Mouse (Mus musculus): ENCODE measurements around the gene Cygb. TPM values are rescaled to one million over a fixed set of nuclear protein-coding genes. Genes with fewer than 3 reads are reported as not detected.
"Not testable (repeated sequence)": the region's sequence is repeated elsewhere in the genome, so short reads cannot be mapped to it uniquely, and the experiment has no call there.

The Cygb gene
- polyA plus RNA-seq, 1 experiment from 2014 or later: 12.3 TPM

GRCm38 (mm10) chr11:116615735-116616437, 38.2 kb downstream of the Cygb start:
- 0 out of 2 replicates have a peak overlapping the region, but pooled peaks have one; percentile 11 for H3K4me2 ChIP-seq (ENCODE audit: low read depth, low read length)
- H3K27ac ChIP-seq (ENCODE audit: low read length): no peak overlapping the region; the same call in 1 of the 2 replicates
- H3K9me3 ChIP-seq (ENCODE audit: control insufficient read depth, low read length): no peaks in the 10 kb centered on the region
- no peaks in the 10 kb centered on the region for H3K27me3 ChIP-seq (replicated peaks; ENCODE audit: control insufficient read depth, insufficient read depth, low read length)
- ATAC-seq: peak; percentile 55
- no peaks in the 10 kb centered on the region for H3K36me3 ChIP-seq (ENCODE audit: control insufficient read depth, insufficient read depth, low read length)
- 36% methylated on average over 15 of the region's 15 CpGs for WGBS
- H3K4me1 ChIP-seq (ENCODE audit: control insufficient read depth, insufficient read depth, low read length): peaks cover 33% of the 10 kb centered on the region
- H3K9ac ChIP-seq (ENCODE audit: low read depth, low read length): no peak overlapping the region
- no peak overlapping the region for H3K4me3 ChIP-seq (ENCODE audit: low read length)

GRCm38 (mm10) chr11:116613234-116613633, 40.9 kb downstream of the Cygb start:
- ATAC-seq: no peak
- Histone ChIP-seq H3K27me3 (replicated peaks; ENCODE audit: control insufficient read depth, insufficient read depth, low read length) (no peaks in the 10 kb centered on the region), H3K4me3 (ENCODE audit: low read length) (no peak overlapping the region), H3K9ac (ENCODE audit: low read depth, low read length) (no peak overlapping the region), H3K36me3 (ENCODE audit: control insufficient read depth, insufficient read depth, low read length) (no peaks in the 10 kb centered on the region), H3K4me2 (ENCODE audit: low read depth, low read length) (no peak overlapping the region), H3K27ac (ENCODE audit: low read length) (no peak overlapping the region), H3K4me1 (ENCODE audit: control insufficient read depth, insufficient read depth, low read length) (peaks cover 15% of the 10 kb centered on the region), H3K9me3 (ENCODE audit: control insufficient read depth, low read length) (no peaks in the 10 kb centered on the region)
- WGBS: 90% methylated on average over 6 of the region's 6 CpGs

- Histone ChIP-seq H3K9ac (ENCODE audit: low read depth, low read length) (no peak overlapping the region), H3K27me3 (replicated peaks; ENCODE audit: control insufficient read depth, insufficient read depth, low read length) (no peaks in the 10 kb centered on the region), H3K36me3 (ENCODE audit: control insufficient read depth, insufficient read depth, low read length) (no peaks in the 10 kb centered on the region), H3K27ac (ENCODE audit: low read length) (no peak overlapping the region), H3K4me2 (ENCODE audit: low read depth, low read length) (no peak overlapping the region), H3K9me3 (ENCODE audit: control insufficient read depth, low read length) (no peaks in the 10 kb centered on the region), H3K4me3 (ENCODE audit: low read length) (no peak overlapping the region), H3K4me1 (ENCODE audit: control insufficient read depth, insufficient read depth, low read length) (peaks cover 15% of the 10 kb centered on the region)
- 92% methylated on average over 1 of the region's 1 CpGs for WGBS
- no peak for ATAC-seq
Measured at GRCm38 (mm10) chr11:116612554-116612953, 41.6 kb downstream of the Cygb start.

GRCm38 (mm10) chr11:116611883-116612282, 42.2 kb downstream of the Cygb start:
- no peak for ATAC-seq
- WGBS: 91% methylated on average over 9 of the region's 9 CpGs
- Histone ChIP-seq H3K36me3 (ENCODE audit: control insufficient read depth, insufficient read depth, low read length) (no peaks in the 10 kb centered on the region), H3K4me1 (ENCODE audit: control insufficient read depth, insufficient read depth, low read length) (peaks cover 15% of the 10 kb centered on the region), H3K4me3 (ENCODE audit: low read length) (no peak overlapping the region), H3K4me2 (ENCODE audit: low read depth, low read length) (no peak overlapping the region), H3K9ac (ENCODE audit: low read depth, low read length) (no peak overlapping the region), H3K27me3 (replicated peaks; ENCODE audit: control insufficient read depth, insufficient read depth, low read length) (no peaks in the 10 kb centered on the region), H3K27ac (ENCODE audit: low read length) (no peak overlapping the region), H3K9me3 (ENCODE audit: control insufficient read depth, low read length) (no peaks in the 10 kb centered on the region)

- not testable (repeated sequence) for H3K9ac ChIP-seq (ENCODE audit: low read depth, low read length); ATAC-seq; H3K4me3 ChIP-seq (ENCODE audit: low read length); H3K36me3 ChIP-seq (ENCODE audit: control insufficient read depth, insufficient read depth, low read length); H3K27me3 ChIP-seq (replicated peaks; ENCODE audit: control insufficient read depth, insufficient read depth, low read length); H3K27ac ChIP-seq (ENCODE audit: low read length); H3K4me2 ChIP-seq (ENCODE audit: low read depth, low read length); H3K9me3 ChIP-seq (ENCODE audit: control insufficient read depth, low read length)
- 93% methylated on average over 9 of the region's 9 CpGs for WGBS
- H3K4me1 ChIP-seq (ENCODE audit: control insufficient read depth, insufficient read depth, low read length): peaks cover 12% of the 10 kb centered on the region
Measured at GRCm38 (mm10) chr11:116611168-116611567, 42.9 kb downstream of the Cygb start.

- Histone ChIP-seq H3K27ac (ENCODE audit: low read length) (no peak overlapping the region), H3K9me3 (ENCODE audit: control insufficient read depth, low read length) (no peaks in the 10 kb centered on the region), H3K4me1 (ENCODE audit: control insufficient read depth, insufficient read depth, low read length) (peaks cover 2% of the 10 kb centered on the region; the same call in 1 of the 2 replicates), H3K4me2 (ENCODE audit: low read depth, low read length) (no peak overlapping the region), H3K4me3 (ENCODE audit: low read length) (no peak overlapping the region), H3K9ac (ENCODE audit: low read depth, low read length) (no peak overlapping the region), H3K36me3 (ENCODE audit: control insufficient read depth, insufficient read depth, low read length) (no peaks in the 10 kb centered on the region), H3K27me3 (replicated peaks; ENCODE audit: control insufficient read depth, insufficient read depth, low read length) (no peaks in the 10 kb centered on the region)
- WGBS: 83% methylated on average over 15 of the region's 15 CpGs
- ATAC-seq: no peak
Measured at GRCm38 (mm10) chr11:116609965-116610630, 44.0 kb downstream of the Cygb start.

GRCm38 (mm10) chr11:116607717-116608116, 46.4 kb downstream of the Cygb start:
- H3K4me2 ChIP-seq (ENCODE audit: low read depth, low read length): no peak overlapping the region
- H3K9ac ChIP-seq (ENCODE audit: low read depth, low read length): no peak overlapping the region
- H3K27ac ChIP-seq (ENCODE audit: low read length): no peak overlapping the region
- no peak overlapping the region for H3K4me3 ChIP-seq (ENCODE audit: low read length)
- no peaks in the 10 kb centered on the region for H3K9me3 ChIP-seq (ENCODE audit: control insufficient read depth, low read length)
- no peak for ATAC-seq
- H3K27me3 ChIP-seq (replicated peaks; ENCODE audit: control insufficient read depth, insufficient read depth, low read length): no peaks in the 10 kb centered on the region
- WGBS: 91% methylated on average over 3 of the region's 3 CpGs
- no peaks in the 10 kb centered on the region for H3K4me1 ChIP-seq (ENCODE audit: control insufficient read depth, insufficient read depth, low read length)
- peaks cover 3% of the 10 kb centered on the region; the same call in 1 of the 2 replicates for H3K36me3 ChIP-seq (ENCODE audit: control insufficient read depth, insufficient read depth, low read length)

- ATAC-seq: no peak
- Histone ChIP-seq H3K27ac (ENCODE audit: low read length) (no peak overlapping the region), H3K4me1 (ENCODE audit: control insufficient read depth, insufficient read depth, low read length) (no peaks in the 10 kb centered on the region), H3K9ac (ENCODE audit: low read depth, low read length) (no peak overlapping the region), H3K36me3 (ENCODE audit: control insufficient read depth, insufficient read depth, low read length) (peaks cover 7% of the 10 kb centered on the region; the same call in 1 of the 2 replicates), H3K27me3 (replicated peaks; ENCODE audit: control insufficient read depth, insufficient read depth, low read length) (no peaks in the 10 kb centered on the region), H3K9me3 (ENCODE audit: control insufficient read depth, low read length) (no peaks in the 10 kb centered on the region), H3K4me3 (ENCODE audit: low read length) (no peak overlapping the region), H3K4me2 (ENCODE audit: low read depth, low read length) (no peak overlapping the region)
- WGBS: 91% methylated on average over 12 of the region's 12 CpGs
Measured at GRCm38 (mm10) chr11:116604097-116604496, 50.0 kb downstream of the Cygb start.

- H3K27me3 ChIP-seq (replicated peaks; ENCODE audit: control insufficient read depth, insufficient read depth, low read length): no peaks in the 10 kb centered on the region
- H3K9me3 ChIP-seq (ENCODE audit: control insufficient read depth, low read length): no peaks in the 10 kb centered on the region
- ATAC-seq: no peak
- no peak overlapping the region for H3K4me3 ChIP-seq (ENCODE audit: low read length)
- H3K4me2 ChIP-seq (ENCODE audit: low read depth, low read length): no peak overlapping the region
- no peak overlapping the region for H3K9ac ChIP-seq (ENCODE audit: low read depth, low read length)
- peaks cover 7% of the 10 kb centered on the region; the same call in 1 of the 2 replicates for H3K36me3 ChIP-seq (ENCODE audit: control insufficient read depth, insufficient read depth, low read length)
- no peak overlapping the region for H3K27ac ChIP-seq (ENCODE audit: low read length)
- no peaks in the 10 kb centered on the region for H3K4me1 ChIP-seq (ENCODE audit: control insufficient read depth, insufficient read depth, low read length)
- WGBS: 89% methylated on average over 10 of the region's 10 CpGs
Measured at GRCm38 (mm10) chr11:116603339-116603738, 50.8 kb downstream of the Cygb start.

Measured in intestine, embryonic 16.5 days (tissue).